Mouse (Mus musculus) liver, embryonic 14.5 days (tissue): ENCODE measurements at regions not wholly inside any gene's neighbourhood (a gene's known extent, or its start where the extent isn't known, plus 50 kb on each side); places are given as distances from the start of the nearest gene placed in this dataset.

ENCODE experiments used
- CTCF ChIP-seq: IDR thresholded peaks from 2 replicates; pipeline ENCODE4 v1.5.1; 2016; ENCODE audit warnings: antibody characterized with exemption, low read depth, control low read depth
- EP300 ChIP-seq: IDR thresholded peaks from 2 replicates; pipeline ENCODE4 v1.6.1; 2016; ENCODE audit warnings: antibody characterized with exemption, low read depth

DNA sequence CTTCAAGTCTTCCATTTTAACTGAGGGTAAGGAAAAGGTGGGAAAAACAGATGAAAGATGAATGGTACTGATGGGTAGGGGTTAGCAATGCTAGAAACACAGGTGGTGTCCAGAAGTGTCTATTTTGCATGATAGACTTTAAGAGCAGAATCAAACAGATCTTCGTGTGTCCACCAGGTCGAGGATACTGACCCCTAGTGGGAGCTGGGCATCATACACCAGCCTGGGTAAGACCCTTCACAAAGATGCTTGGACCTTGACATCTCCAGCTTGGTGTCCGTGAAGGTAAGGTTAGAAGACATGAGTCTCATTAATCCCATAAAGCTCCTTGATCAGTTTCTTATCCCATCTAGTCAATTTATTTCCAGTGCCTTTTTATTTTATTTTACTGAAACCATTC, 132.9 kb upstream of the Fstl4 start:
- peak; percentile 27; the same call in 1 of the 2 replicates for TF ChIP-seq CTCF
- no peak for TF ChIP-seq EP300
